9 mouse cellular contexts compared by ENCODE assay signal in genomic region chr7:44701921-44702320, GRCm38 (mm10). TPM values are rescaled to one million over a fixed set of nuclear protein-coding genes. Genes with fewer than 3 reads are reported as not detected.
DNase-seq lines count a peak whose midpoint lies in the region; ATAC-seq lines count a peak whose summit lies in the region.
"Had no signal": no experiment of that assay in that cellular context is flagged by ENCODE, and none has a peak within 500 bp of the region (broad histone marks: within the 10 kb centered on the region; RNA-seq: fewer than 3 reads in every experiment).

No protein-coding gene starts in this region.

- H3K9ac ChIP-seq in kidney, embryonic 14.5 days (ENCODE audit: low read depth, low read length) = no peak overlapping the region
- H3K9ac ChIP-seq in intestine, embryonic 16.5 days (ENCODE audit: low read depth, low read length) = no peak overlapping the region; the same call in 1 of the 2 replicates
- H3K9ac ChIP-seq: lung, embryonic 15.5 days had no signal

- peak; percentile 41 for DNase-seq in kidney, adult 18-20 months
- peak; percentile 48 for DNase-seq in MN1 (ENCODE audit: low spot score)
- peak; percentile 63 for DNase-seq in embryonic facial prominence, embryonic 10.5 days (ENCODE audit: low spot score)
- DNase-seq in lung, postnatal 10 days = peak; percentile 58
- peak; percentile 22 for DNase-seq in right cerebral cortex, postnatal 4 days
- DNase-seq in spleen, postnatal 14 days (ENCODE audit: low spot score in 2 of 2) = no peak

- no peak for ATAC-seq in kidney, embryonic 14.5 days (ENCODE audit: low FRiP score, low TSS enrichment)
- ATAC-seq in intestine, embryonic 16.5 days = peak; percentile 79

- H3K36me3 ChIP-seq in kidney, embryonic 14.5 days (ENCODE audit: control insufficient read depth, insufficient read depth, low read length) = no peaks in the 10 kb centered on the region
- H3K36me3 ChIP-seq in embryonic facial prominence, embryonic 10.5 days (replicated peaks) = no peaks in the 10 kb centered on the region
- H3K36me3 ChIP-seq in intestine, embryonic 16.5 days (ENCODE audit: control insufficient read depth, insufficient read depth, low read length) = no peaks in the 10 kb centered on the region
- H3K36me3 ChIP-seq: lung, embryonic 15.5 days had no signal

- no peak overlapping the region for H3K4me2 ChIP-seq in kidney, embryonic 14.5 days (replicated peaks; ENCODE audit: low read depth, low read length)
- no peak overlapping the region for H3K4me2 ChIP-seq in intestine, embryonic 16.5 days (ENCODE audit: low read depth, low read length)
- H3K4me2 ChIP-seq: lung, embryonic 15.5 days had no signal

- no peak overlapping the region for H3K4me3 ChIP-seq in kidney, embryonic 14.5 days (ENCODE audit: low read length)
- no peak overlapping the region for H3K4me3 ChIP-seq in embryonic facial prominence, embryonic 10.5 days
- H3K4me3 ChIP-seq in intestine, embryonic 16.5 days (ENCODE audit: low read length) = no peak overlapping the region
- H3K4me3 ChIP-seq: lung, embryonic 15.5 days had no signal

- no peaks in the 10 kb centered on the region for H3K9me3 ChIP-seq in kidney, embryonic 14.5 days (ENCODE audit: control insufficient read depth, low read length)
- no peaks in the 10 kb centered on the region for H3K9me3 ChIP-seq in embryonic facial prominence, embryonic 10.5 days
- no peaks in the 10 kb centered on the region for H3K9me3 ChIP-seq in intestine, embryonic 16.5 days (ENCODE audit: control insufficient read depth, low read length)
- H3K9me3 ChIP-seq: lung, embryonic 15.5 days had no signal

- H3K27me3 ChIP-seq in kidney, embryonic 14.5 days (ENCODE audit: control insufficient read depth, insufficient read depth, low read length) = no peaks in the 10 kb centered on the region
- peaks cover 9% of the 10 kb centered on the region for H3K27me3 ChIP-seq in embryonic facial prominence, embryonic 10.5 days (replicated peaks; ENCODE audit: low read depth, poor library complexity, severe bottlenecking)
- H3K27me3 ChIP-seq in intestine, embryonic 16.5 days (replicated peaks; ENCODE audit: control insufficient read depth, insufficient read depth, low read length) = no peaks in the 10 kb centered on the region
- H3K27me3 ChIP-seq: lung, embryonic 15.5 days had no signal

- no peak overlapping the region for H3K27ac ChIP-seq in kidney, embryonic 14.5 days (ENCODE audit: low read depth, low read length)
- no peak overlapping the region for H3K27ac ChIP-seq in embryonic facial prominence, embryonic 10.5 days (replicated peaks)
- H3K27ac ChIP-seq in intestine, embryonic 16.5 days (ENCODE audit: low read length) = no peak overlapping the region
- H3K27ac ChIP-seq: lung, embryonic 15.5 days had no signal

- WGBS in kidney, embryonic 14.5 days = 6% methylated on average over 6 of the region's 6 CpGs
- WGBS in embryonic facial prominence, embryonic 10.5 days = 8% methylated on average over 6 of the region's 6 CpGs
- WGBS in intestine, embryonic 16.5 days = 11% methylated on average over 6 of the region's 6 CpGs

- H3K4me1 ChIP-seq in kidney, embryonic 14.5 days (ENCODE audit: control insufficient read depth, insufficient read depth, low read length) = 0 out of 2 replicates have a peak, but pooled peaks cover 3% of the 10 kb centered on the region
- peaks cover 7% of the 10 kb centered on the region for H3K4me1 ChIP-seq in embryonic facial prominence, embryonic 10.5 days
- H3K4me1 ChIP-seq in intestine, embryonic 16.5 days (ENCODE audit: control insufficient read depth, insufficient read depth, low read length) = 0 out of 2 replicates have a peak, but pooled peaks cover 5% of the 10 kb centered on the region

RNA-seq across cellular contexts. Expression of gene Izumo2, which starts 6.6 kb away (rescaled TPM):
- polyA plus RNA-seq in kidney, embryonic 14.5 days (2014; fragmentation: Nextera tagmentation; extraction: Ambion mirVana) = not detected in 2 replicates
- not detected in 2 replicates for polyA plus RNA-seq in embryonic facial prominence, embryonic 10.5 days (2016; fragmentation: Nextera tagmentation; extraction: Ambion mirVana)
- polyA plus RNA-seq in intestine, embryonic 16.5 days (2015; fragmentation: Nextera tagmentation; extraction: Ambion mirVana) = not detected in 2 replicates
- polyA plus RNA-seq: lung, embryonic 15.5 days had no signal

RNA-seq across cellular contexts. Expression of gene Myh14, which starts 31.3 kb away (rescaled TPM):
- 1.3 and 1.8 TPM in 2 replicates for polyA plus RNA-seq in kidney, embryonic 14.5 days (2014; fragmentation: Nextera tagmentation; extraction: Ambion mirVana)
- 2.7 and 4.3 TPM in 2 replicates for polyA plus RNA-seq in embryonic facial prominence, embryonic 10.5 days (2016; fragmentation: Nextera tagmentation; extraction: Ambion mirVana)
- polyA plus RNA-seq in intestine, embryonic 16.5 days (2015; fragmentation: Nextera tagmentation; extraction: Ambion mirVana) = 70.3 and 81.3 TPM in 2 replicates

RNA-seq across cellular contexts. Expression of gene Vrk3, which starts 46.3 kb away (rescaled TPM):
- polyA plus RNA-seq in kidney, embryonic 14.5 days (2014; fragmentation: Nextera tagmentation; extraction: Ambion mirVana) = 35.2 and 43.4 TPM in 2 replicates
- polyA plus RNA-seq in embryonic facial prominence, embryonic 10.5 days (2016; fragmentation: Nextera tagmentation; extraction: Ambion mirVana) = 37.5 and 39.3 TPM in 2 replicates
- 47.3 and 48.5 TPM in 2 replicates for polyA plus RNA-seq in intestine, embryonic 16.5 days (2015; fragmentation: Nextera tagmentation; extraction: Ambion mirVana)

RNA-seq across cellular contexts. Expression of gene Zfp473, which starts 48.9 kb away (rescaled TPM):
- polyA plus RNA-seq in kidney, embryonic 14.5 days (2014; fragmentation: Nextera tagmentation; extraction: Ambion mirVana) = 2.5 and 3.1 TPM in 2 replicates
- 3.6 and 4.2 TPM in 2 replicates for polyA plus RNA-seq in embryonic facial prominence, embryonic 10.5 days (2016; fragmentation: Nextera tagmentation; extraction: Ambion mirVana)
- polyA plus RNA-seq in intestine, embryonic 16.5 days (2015; fragmentation: Nextera tagmentation; extraction: Ambion mirVana) = 1.8 and 2.0 TPM in 2 replicates

Comparison
In these comparisons a context has a peak if more than half of its experiments do, and no peak if none do; other contexts are left out.
1. DNase-seq: peak in kidney, adult 18-20 months (single experiment), MN1 (single experiment), embryonic facial prominence, embryonic 10.5 days (single experiment), lung, postnatal 10 days (single experiment) and right cerebral cortex, postnatal 4 days (single experiment); none in spleen, postnatal 14 days (0 of 2).
2. RNA of gene Myh14, which starts 31.3 kb away (polyA plus RNA-seq): 70.3 to 81.3 TPM in intestine, embryonic 16.5 days; 2.7 to 4.3 TPM in embryonic facial prominence, embryonic 10.5 days and 1.3 to 1.8 TPM in kidney, embryonic 14.5 days; every median in the first group is over 10 times any median in the second.